Mouse (Mus musculus) erythroblast, embryonic 14.5 days (primary cell): Measurements from ENCODE around the gene Rab7b. TPM values are rescaled to one million over a fixed set of nuclear protein-coding genes. Genes with fewer than 3 reads are reported as not detected.

Experiments
- H3K27me3 ChIP-seq: 2 replicates; pipeline ENCODE4 v1.6.1; 2012; ENCODE audit warnings: inconsistent platforms; ENCODE audit not compliant: control insufficient read depth
- H3K36me3 ChIP-seq: 2 replicates; pipeline ENCODE4 v1.6.1; 2012; ENCODE audit warnings: mild to moderate bottlenecking, inconsistent platforms; ENCODE audit not compliant: control insufficient read depth
- H3K4me1 ChIP-seq: 2 replicates; pipeline ENCODE4 v1.6.1; 2012; ENCODE audit warnings: inconsistent platforms; ENCODE audit not compliant: control insufficient read depth
- H3K4me3 ChIP-seq: replicated peaks from 2 replicates; pipeline ENCODE3; 2012; ENCODE audit warnings: moderate library complexity, mild to moderate bottlenecking, inconsistent platforms
- H3K9me3 ChIP-seq: 2 replicates; pipeline ENCODE4 v1.6.1; 2012; ENCODE audit warnings: low read length, inconsistent platforms, mixed read lengths; ENCODE audit not compliant: control insufficient read depth
- GATA1 ChIP-seq: IDR thresholded peaks from 2 replicates; pipeline ENCODE4 v1.6.1; 2012; ENCODE audit warnings: low read length, inconsistent platforms, mixed read lengths
- TAL1 ChIP-seq: IDR thresholded peaks from 3 replicates; pipeline ENCODE4 v1.6.1; 2012; ENCODE audit warnings: low read length, inconsistent platforms, mixed read lengths
- polyA plus RNA-seq: library from polyadenylated mRNA; stranded (reverse); fragments of >175 nt; gene quantifications from 2 replicates; pipeline ENCODE4 v1.2.3, GENCODE M21; 2012

Gene Rab7b
- polyA plus RNA-seq, 1 experiment = not detected

DNA sequence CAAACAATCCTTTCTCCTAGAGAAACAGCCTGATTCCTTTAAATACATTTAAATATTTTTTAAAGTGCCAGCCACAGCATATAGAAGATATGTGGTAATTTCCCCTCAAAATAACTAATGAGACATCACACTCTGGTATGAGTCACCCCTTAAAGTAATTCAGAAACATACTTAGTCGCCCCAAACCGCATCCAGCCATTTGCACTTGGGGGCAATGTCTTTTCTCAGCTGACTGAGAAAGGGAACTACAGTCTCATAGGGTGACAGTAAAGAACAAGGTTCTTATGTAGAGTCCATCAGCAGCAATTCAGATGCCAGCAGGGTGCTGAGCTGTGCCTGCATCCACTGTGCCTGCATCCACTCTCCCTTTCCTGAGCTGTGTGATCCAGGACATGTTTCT lies 15.0 kb downstream of the Rab7b start:
- Histone ChIP-seq H3K9me3 (no peaks in the 10 kb centered on the region), H3K4me3 (no peak overlapping the region), H3K27me3 (no peaks in the 10 kb centered on the region), H3K4me1 (no peaks in the 10 kb centered on the region), H3K36me3 (no peaks in the 10 kb centered on the region)
- TF ChIP-seq GATA1 (no peak), TAL1 (no peak)

DNA sequence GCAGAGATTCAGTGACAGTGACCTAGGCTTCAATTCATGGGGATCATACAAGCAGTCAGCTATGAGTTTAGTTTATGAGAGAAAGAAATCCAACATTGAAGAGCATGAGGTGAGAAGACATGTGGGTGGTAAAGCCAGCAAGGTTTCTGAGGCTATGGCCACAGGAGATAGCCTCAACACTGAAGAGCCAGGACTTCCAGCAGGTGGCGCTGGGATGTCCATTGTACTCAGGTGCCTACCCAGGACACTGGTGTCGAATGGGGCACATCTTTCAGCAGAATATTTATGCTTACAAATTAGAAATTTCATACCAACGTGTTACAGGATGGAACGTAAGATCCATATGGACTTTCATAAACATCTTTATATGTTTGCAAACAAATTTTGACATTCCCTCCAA lies 19.8 kb downstream of the Rab7b start:
- Histone ChIP-seq H3K27me3 (no peaks in the 10 kb centered on the region), H3K4me1 (no peaks in the 10 kb centered on the region), H3K36me3 (no peaks in the 10 kb centered on the region), H3K9me3 (peaks cover 3% of the 10 kb centered on the region; the same call in 1 of the 2 replicates), H3K4me3 (no peak overlapping the region)
- TF ChIP-seq TAL1 (no peak), GATA1 (no peak)

DNA sequence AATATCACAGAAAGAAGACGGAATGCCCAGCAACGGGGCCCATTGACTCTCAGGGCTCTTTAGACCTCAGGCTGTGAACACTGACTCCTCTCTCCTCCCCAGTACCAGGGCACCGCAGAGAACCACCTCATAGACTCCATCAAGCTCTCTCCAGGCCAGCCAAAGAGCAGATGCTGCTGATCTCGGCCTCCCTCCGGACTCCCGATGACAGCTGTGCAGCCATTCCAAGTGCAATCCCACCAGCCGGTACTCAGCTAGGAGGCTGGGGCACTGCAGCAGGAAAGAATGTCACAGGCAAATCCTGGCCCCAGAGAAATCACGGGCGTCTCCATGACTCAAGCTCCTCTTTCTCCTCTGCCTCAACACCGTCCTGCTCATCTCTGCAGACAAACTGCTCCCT lies 23.0 kb downstream of the Rab7b start:
- Histone ChIP-seq H3K4me1 (no peaks in the 10 kb centered on the region), H3K27me3 (no peaks in the 10 kb centered on the region), H3K4me3 (no peak overlapping the region), H3K9me3 (peaks cover 3% of the 10 kb centered on the region; the same call in 1 of the 2 replicates), H3K36me3 (no peaks in the 10 kb centered on the region)
- TF ChIP-seq GATA1 = no peak
- no peak for TF ChIP-seq TAL1

DNA sequence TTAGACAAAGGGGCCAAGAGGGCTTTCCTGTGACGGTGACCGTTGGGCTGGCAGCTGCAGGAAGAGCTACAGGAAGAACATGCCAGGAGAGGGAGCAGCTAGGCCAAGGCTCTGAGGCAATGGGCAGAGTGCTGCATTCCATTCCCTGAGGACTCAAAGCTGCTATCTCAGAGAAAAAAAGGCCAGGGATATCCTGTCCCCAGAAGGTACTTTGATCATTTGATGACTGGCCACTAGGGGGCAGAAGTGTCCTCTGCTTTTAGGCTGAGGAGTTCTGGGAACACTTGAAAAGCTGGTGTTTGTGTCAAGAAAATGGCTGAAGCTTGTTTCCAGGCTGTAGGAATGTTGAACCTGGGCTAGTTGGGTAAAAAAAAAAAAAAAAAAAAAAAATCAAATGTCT lies 23.9 kb downstream of the Rab7b start:
- H3K36me3 ChIP-seq = no peaks in the 10 kb centered on the region
- H3K9me3 ChIP-seq = peaks cover 3% of the 10 kb centered on the region; the same call in 1 of the 2 replicates
- H3K27me3 ChIP-seq = no peaks in the 10 kb centered on the region
- no peaks in the 10 kb centered on the region for H3K4me1 ChIP-seq
- TF ChIP-seq GATA1 = no peak
- TF ChIP-seq TAL1 = no peak
- H3K4me3 ChIP-seq = no peak overlapping the region

DNA sequence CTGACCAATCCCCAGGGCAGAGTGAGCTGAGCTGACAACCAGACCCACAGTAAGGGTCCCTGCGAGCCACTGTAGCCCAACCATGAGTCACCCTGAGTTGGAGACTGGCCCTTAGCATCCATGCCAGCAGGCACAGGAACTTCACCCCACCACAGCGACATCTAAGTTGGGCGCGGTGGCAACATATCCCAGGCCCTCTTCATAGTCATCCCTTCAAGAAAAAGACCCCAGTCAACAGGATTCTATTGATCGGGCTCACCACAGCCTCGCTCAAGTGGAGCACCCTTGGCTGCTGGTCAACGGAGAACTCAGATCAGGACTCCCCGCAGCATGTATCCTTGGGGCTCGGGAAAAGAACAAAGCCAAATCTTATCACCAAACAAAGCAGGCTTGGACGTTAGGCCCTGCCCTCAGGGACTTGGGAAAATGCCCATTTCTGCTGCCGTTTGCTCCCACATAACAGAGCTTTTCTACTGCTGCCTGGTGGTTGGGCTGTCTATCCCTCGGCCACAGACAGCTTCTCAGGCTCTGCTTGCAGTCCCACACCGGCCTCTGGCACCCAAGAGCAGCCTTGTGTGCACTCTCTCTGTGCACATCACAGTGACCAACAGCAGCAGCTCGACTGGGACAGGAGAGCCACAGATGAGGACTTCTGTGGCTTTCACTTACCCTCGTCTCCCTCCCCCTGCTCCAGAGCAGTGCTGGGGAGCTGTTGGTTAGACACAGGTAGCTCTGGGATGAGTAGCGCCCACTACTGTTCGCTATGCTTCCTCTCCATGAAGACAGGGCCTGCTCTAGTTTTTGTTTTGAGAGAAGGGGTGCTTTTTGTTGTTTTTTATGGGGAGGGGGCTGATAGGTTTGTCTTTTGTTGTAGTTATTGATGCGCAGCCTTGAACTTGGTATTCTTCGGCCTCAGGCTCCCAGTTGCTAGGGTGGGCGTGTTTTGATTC lies 26.2 kb downstream of the Rab7b start:
- H3K27me3 ChIP-seq = no peaks in the 10 kb centered on the region
- no peak overlapping the region for H3K4me3 ChIP-seq
- H3K4me1 ChIP-seq = no peaks in the 10 kb centered on the region
- peaks cover 3% of the 10 kb centered on the region; the same call in 1 of the 2 replicates for H3K9me3 ChIP-seq
- no peak for TF ChIP-seq TAL1
- TF ChIP-seq GATA1 = no peak
- no peaks in the 10 kb centered on the region for H3K36me3 ChIP-seq

DNA sequence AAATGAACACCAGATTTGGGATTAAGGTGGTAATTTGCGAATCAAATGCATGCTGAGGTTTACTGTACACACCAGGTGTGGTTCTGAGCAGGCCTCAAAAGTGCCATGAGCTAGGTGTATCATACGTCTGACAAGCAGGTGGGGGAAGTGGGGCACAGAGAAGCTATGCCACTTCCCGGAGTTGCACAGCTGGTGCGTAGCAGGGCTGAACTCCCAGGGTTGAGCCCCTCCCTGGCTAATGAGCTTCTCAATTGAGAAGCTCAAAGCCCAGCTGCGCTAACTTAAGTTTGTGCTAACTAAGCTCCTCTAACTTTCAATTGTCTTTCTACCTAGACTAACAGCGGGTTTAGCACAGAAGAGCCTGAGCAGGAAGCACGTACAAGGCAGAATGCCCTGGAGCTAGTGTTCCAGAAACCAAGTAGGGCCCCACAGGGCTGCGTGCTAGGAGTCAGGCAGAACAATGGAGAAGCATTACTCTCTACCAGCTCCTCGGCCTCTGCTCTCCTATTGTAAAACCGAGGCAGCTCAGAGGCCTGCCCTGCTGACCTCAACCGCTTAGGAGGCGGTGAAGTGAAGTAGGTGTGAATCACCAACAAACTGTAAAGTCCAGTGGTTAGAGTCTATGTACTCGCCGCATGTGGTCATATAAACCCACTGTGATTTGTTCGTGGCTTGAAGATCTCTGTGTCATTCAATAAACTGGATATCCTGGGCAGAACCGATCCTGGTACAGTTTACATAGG lies 30.6 kb downstream of the Rab7b start:
- Histone ChIP-seq H3K27me3 (no peaks in the 10 kb centered on the region), H3K4me3 (no peak overlapping the region), H3K4me1 (no peaks in the 10 kb centered on the region), H3K9me3 (no peaks in the 10 kb centered on the region), H3K36me3 (no peaks in the 10 kb centered on the region)
- TF ChIP-seq GATA1 = no peak
- TF ChIP-seq TAL1 = no peak

DNA sequence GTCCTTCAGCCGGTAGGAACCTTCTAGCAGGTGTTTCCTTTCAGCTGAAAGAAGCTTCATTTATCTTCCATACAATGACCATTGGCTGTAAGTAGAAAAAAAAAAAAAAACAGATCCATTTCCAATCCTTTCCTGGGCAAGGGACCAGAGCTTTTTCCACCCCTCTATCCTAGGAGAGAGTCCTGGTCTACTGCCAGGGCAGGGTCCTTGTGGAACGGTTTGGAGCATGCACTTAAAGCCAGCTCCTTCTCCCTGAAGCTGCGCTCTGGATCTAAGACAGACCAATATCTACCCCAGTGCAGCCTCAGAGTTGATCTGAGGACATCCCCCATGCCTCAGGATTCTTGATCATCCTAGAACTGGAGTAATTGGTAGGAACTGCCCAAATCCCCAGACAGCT lies 33.5 kb downstream of the Rab7b start:
- H3K9me3 ChIP-seq = no peaks in the 10 kb centered on the region
- H3K36me3 ChIP-seq = no peaks in the 10 kb centered on the region
- H3K4me3 ChIP-seq = no peak overlapping the region
- no peaks in the 10 kb centered on the region for H3K4me1 ChIP-seq
- H3K27me3 ChIP-seq = no peaks in the 10 kb centered on the region
- TF ChIP-seq TAL1 (no peak), GATA1 (no peak)

DNA sequence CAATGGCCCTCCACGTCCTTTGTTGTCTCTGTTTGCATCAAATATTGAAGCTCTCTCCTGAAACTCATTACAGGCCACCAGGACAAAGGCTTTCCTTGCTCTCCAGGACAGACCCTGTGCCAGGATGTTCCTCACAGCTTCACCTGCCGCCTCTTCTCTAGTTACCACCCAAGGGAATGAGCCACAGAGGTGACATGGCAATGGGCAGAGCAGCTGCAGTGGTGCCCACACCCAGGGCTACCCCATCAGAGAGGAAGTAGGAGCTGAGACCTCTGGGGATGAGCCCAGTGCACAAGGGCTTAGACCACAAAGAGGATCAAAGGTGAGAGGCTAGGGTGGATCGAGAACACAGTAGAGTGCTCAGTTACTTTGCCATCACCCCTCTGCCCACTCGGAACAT lies 35.1 kb downstream of the Rab7b start:
- H3K27me3 ChIP-seq = no peaks in the 10 kb centered on the region
- no peak for TF ChIP-seq GATA1
- TF ChIP-seq TAL1 = no peak

DNA sequence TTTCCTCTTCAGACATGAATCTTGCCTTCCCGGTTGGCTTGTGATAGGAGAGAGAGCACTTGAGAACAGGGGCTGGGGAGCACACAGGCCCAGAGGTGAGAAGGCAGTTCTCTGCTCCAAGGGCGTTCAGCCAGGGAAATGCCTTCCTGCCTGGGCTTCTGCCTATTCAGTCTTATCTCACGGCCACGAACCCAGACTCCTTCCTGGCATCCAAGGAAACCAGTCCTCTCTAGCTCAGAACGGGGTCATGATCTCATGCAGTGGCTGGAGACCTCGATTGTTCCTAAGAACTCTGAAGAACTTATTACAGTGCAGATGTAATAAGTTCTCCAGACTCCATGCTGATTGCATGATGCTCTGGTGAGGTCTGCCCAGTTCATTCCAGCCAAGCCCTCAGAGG lies 38.1 kb downstream of the Rab7b start:
- H3K4me1 ChIP-seq = no peaks in the 10 kb centered on the region
- H3K36me3 ChIP-seq = no peaks in the 10 kb centered on the region
- no peak overlapping the region for H3K4me3 ChIP-seq
- no peaks in the 10 kb centered on the region for H3K9me3 ChIP-seq
- TF ChIP-seq TAL1 (no peak), GATA1 (no peak)
- H3K27me3 ChIP-seq = no peaks in the 10 kb centered on the region

More for the DNA sequence above, 35.1 kb downstream of the Rab7b start:
- Histone ChIP-seq H3K4me1 (no peaks in the 10 kb centered on the region), H3K9me3 (no peaks in the 10 kb centered on the region), H3K36me3 (no peaks in the 10 kb centered on the region), H3K4me3 (no peak overlapping the region)
